Mouse (Mus musculus) B cell, adult 2 months (primary cell): ENCODE measurements around the gene Sec62.

ENCODE experiments used
- DNase-seq, 2 experiments: peaks; one replicate each; pipeline ENCODE4 v3.0.0; 2022

The Sec62 gene

GRCm38 (mm10) chr3:30792737-30793402 is at the start of gene Sec62:
Gene Sec62, plus strand, starts transcription at chr3:30792875.
- DNase-seq = peak; percentile 95 to 96

- DNase-seq = no peak
Observed at GRCm38 (mm10) chr3:30742891-30743290, 49.8 kb upstream of the Sec62 start.

DNA sequence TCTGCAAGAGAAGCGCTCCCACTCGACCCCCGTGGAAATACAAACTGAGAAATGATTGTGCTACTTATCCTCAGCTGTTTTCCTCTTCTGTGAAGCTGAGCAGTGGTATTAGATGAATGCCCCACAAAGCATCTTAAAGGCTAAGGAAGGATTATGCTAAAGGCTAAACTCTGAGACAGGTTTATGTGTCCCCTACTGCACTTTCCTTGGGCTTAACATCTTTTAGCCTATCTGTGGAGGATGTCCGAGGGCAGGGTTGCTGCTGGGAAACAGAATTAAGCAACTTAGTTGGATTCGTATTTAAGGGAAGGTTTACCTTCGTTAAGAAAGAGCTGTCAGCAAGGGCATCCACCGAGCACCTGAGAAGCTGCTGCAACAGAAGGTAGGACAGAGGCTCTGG is 46.7 kb upstream of the Sec62 start, which contains the start of gene Samd7:
TSS of gene Samd7 (plus strand) at position 288 of the 400 bp plus-strand sequence.
- no peak for DNase-seq

DNA sequence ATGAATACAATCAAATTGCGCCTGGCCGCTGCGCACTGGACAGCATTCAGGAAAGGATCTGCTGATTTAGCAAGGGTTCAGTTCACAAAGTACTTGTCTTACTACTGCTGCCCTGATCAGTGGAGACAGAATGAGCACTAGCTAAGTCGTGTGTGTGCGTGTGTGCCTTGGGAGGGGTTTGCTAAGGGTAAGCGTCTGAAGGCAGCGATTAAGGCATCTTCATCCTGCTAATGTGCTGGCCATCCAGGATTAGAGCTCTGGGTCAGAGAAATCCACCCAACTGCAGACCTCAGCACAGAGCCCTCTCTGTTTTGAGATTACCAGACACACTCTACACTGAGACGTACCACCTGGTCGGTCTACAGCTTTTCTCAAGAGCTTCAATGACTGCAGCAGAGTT is 44.4 kb upstream of the Sec62 start:
- no peak for DNase-seq

DNA sequence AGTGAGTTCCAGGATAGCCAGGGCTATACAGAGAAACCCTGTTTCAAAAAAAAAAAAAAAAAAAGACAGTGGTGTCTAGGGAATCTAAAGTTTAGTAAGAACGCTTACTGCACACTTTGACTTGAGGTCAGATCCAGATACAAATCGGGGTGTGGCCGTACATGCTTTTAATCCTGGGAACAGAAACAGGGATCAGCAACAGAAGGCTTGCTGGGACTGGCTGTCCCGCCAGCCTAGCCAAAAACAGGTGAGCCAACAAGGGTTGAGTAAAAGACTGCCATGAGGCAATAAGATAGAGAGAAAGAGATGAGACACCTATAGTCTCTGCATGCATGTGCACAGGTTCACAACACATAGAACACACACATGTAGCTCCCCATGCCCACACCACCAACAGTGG is 38.0 kb upstream of the Sec62 start:
- no peak for DNase-seq

- DNase-seq = no peak
Observed at GRCm38 (mm10) chr3:30764877-30765276, 27.8 kb upstream of the Sec62 start.

GRCm38 (mm10) chr3:30765311-30766027 is 27.2 kb upstream of the Sec62 start:
- peak; percentile 51 to 57 for DNase-seq

DNA sequence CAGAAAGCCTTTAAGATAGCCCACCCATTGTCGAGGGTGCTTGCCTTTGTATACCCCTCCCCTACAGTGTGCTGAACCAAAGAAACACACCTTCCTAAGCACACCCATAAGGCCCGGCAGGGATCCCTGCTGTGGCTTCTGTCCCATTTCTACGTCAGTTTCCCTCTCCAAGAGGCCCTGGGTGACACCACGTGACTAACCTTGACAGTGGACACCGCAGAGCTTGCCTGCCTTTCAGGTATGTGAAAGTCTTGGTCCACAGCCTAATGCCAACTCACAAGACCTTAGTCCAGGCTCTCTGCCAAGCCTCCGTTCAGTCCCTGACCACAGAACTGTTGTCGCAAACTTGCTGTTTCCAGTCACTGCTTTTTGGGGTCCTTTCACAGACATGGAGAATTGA is 26.5 kb upstream of the Sec62 start:
- DNase-seq = no peak

DNA sequence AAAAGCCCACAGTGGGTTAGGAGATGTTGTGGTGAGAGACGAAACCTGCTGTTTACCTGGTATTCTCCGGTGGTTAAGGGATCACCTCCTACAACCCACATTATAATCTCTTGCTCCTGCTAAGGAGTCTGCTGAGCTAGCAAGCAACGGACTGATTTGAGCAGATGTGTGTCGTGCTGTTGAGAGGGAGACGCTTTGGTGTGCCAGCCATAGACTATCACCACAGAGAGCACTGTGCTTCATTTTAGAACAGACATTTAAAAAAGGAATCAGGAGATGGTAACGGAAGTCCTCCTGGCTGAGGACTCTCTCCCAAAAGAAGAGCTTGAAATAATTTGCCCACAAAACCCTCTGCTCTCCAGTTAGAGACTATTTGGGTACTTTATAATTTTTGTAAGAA is 25.4 kb upstream of the Sec62 start:
- DNase-seq = no peak

DNA sequence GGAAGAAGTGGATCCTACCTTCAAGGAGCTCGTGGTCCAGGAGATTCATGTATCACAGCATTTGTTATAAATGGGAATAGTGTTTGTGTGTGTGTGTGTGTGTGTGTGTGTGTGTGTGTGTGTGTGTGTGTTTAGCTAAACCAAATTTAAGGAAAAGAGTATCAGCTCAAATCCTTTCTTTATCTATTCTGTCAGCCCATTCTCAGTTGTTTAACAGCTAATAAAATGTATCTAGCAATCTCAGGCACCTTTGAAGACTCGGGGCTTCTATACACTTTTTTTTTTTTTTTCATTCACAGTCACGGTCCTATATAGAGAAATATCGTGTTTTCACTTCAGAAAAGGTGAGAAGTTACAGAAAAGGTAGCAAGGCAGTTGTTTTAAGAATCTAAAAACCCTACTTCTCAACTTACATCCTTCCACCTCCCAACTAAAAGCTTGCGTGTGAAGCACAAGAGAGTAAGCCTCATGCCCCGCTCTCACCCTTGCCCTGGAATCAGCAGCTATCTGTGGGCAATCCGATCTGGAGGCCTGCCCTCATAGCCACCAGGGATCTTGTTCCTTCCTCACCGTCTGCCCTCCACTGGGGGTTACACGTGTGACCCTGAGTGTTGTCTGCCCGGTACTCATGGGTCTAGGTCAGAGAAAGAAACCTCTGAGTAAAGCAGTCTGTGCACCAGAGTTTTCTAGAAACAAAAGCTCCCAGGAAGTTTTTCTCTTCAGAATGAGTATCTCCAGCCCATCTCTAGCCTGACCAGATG is 22.7 kb upstream of the Sec62 start:
- no peak for DNase-seq

DNA sequence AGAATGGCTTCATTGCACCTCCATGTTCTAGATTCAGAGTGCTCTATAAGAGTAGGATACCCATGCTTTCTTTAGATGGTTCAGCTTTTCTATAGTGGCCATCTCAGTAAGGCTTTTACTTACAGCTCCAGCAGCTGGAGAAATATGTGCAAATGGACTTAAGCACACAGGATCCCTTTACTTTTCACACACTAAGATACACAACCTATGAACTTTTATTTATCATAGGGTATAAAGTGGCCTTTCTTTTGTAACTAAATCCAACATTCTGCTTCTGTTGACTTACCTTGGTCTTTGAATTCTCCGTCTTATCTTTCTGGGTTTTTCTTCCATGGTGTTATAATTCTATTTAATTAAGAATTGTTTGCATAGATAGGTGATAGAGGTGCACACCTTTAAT is 21.1 kb upstream of the Sec62 start:
- DNase-seq = no peak

- no peak for DNase-seq
Observed at GRCm38 (mm10) chr3:30772631-30773030, 20.0 kb upstream of the Sec62 start.

- DNase-seq = no peak
Observed at GRCm38 (mm10) chr3:30774677-30775076, 18.0 kb upstream of the Sec62 start.

GRCm38 (mm10) chr3:30777984-30778383 is 14.7 kb upstream of the Sec62 start:
- no peak for DNase-seq

- DNase-seq = no peak
Observed at GRCm38 (mm10) chr3:30788531-30788930, 4.1 kb upstream of the Sec62 start.

DNA sequence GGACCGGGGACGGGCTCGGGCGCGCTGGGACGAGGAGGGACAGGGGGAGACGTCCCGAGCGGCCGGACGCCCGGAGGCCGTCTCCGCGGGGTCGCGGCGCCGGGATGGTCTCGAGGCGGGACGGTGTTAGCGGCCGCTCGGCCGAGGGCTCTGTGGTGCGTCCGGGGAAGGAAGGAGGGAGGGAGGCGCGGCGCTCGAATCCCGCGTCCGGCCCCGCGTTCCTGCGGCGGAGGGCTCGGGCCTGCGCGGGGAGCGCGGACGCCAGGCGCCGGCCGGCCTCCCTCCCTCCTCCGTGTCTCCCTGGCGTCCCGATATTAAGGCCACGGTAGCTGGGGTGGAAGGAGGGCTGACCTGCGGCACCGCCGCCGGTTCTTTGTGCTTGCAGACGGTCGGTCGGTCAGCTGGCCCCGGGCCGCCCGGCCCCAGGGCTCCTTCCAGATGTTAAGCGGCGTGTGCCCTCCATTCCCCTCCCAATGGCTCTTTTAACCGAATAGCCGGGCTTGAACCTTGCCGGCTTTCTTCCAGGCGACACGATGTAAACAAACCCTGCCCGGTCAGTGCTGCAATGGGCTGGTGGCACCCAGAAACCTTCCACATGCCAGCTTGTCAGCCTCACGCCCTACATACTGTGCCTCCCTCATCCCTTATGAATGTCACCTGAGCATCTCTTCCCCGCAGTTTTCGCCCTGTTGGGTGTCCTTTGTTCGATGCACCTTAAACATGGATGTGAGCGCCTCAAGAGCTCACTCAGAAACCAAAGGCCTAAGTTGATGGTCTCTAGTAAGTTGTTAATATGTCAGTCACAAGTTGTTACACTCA is 937 bp downstream of the Sec62 start:
- peak; percentile 45 to 55 for DNase-seq

DNA sequence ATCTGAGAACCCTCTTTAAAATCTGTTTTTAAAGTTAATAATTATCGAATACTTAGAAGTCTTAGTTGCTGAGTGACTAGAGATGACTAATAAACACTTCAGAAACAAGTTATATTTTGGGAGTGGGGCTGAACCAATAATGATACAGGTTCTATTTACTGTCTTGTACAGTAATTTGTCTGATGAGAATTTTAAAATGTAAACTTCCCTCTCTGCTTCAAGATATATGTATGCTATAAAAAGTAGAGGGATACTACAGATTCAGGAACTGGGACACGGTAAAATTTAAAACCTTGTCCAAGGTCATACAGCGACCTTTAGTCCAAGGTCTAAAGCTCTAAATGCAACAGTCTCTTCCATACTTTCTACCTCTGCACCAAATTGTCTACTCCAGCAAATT is 9.5 kb downstream of the Sec62 start:
- no peak for DNase-seq

DNA sequence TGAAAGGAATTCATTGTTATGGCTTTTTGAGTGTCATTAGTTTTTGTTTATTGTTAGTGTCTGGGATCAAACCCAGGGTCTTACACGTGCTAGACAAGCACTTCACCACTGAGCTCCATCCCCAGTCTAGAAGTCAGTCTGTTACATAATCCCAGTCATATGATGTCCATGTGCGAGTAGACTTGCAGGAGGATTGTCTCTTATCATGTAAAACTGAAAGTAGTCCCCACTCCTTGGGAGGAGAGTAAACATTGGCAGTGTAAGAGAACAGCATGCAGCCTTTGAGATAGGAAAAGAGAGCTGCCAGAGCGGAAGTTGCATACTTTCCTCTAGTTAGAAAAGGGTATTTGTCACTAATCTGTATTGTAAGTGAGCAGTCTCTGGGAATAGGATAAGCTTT is 20.2 kb downstream of the Sec62 start:
- no peak for DNase-seq

GRCm38 (mm10) chr3:30818630-30819125 is 26.0 kb downstream of the Sec62 start:
- DNase-seq = no peak

DNA sequence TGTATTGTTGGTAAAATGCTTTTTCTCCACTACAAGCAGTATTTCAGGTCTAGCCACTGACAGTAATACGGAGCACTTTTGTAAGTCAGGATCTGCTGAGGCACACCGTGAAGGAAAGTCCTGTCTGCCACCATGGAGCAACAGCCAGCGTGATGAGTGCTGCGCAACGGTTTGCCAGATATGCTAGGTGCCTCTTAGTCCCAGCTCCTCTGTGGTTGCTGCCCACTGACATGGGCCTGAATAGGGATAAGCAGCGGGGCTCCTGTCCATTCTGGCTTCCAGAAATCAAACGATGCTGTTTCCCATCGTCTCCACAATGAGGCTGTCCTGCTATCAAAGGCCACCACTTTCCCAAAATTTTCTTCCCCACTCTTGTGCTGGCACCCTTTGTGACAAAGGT is 29.5 kb downstream of the Sec62 start:
- no peak for DNase-seq

DNA sequence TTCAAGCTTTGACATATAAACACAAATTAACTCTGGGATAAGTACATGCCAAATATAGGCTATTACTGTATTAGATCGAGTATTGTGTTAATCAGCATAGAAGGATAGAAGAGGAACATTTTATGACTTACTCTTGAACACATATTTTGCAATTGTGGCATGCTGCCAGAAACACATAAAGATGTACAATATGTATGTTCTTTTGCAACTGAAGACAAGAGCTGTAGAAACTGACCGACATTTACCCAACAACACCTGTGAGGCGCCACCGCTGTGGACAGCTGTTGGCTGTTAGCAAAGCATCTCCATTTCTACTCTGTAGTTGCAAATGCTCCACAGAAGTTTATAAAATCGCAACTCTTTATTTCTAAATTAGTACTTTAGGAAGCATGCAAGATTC is 33.4 kb downstream of the Sec62 start:
- no peak for DNase-seq

DNA sequence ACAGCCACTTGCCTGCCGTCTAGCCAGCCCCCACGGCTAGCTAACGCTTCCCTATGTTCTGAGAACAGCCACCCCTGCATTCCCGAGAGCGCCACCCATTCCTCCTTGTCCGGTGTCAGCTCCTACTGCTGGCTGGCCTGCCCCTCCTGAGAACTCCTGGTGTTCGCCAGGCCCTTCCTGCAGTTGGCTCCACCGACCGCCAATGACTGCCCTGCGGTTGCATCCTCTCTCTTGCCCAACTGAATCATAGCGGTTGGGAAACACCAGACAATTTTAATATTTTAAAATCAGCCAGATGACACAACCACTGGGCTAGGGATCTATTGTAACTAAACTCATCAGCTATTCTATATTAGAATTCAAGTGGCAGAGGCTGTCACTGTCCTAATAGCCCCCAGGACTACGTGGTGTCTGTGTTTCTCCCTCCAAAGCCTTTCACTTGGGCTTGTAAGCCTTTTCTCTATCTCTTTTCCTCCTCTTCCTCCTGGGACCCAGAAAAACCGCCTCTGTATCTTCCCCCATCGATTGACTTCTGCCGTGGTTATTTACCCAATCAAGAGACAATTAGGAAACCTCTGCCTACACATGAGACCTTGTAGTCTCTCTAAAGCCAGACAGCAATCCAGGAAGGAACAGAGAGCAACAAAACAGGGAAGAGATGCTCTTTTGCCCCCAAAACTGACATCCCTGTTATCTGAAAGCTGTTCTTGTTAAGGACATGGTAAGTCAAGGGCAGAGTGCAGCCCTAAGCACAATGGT is 39.4 kb downstream of the Sec62 start:
- DNase-seq = no peak
